Mouse (Mus musculus): ENCODE data around the gene Cdhr3. TPM values are rescaled to one million over a fixed set of nuclear protein-coding genes. Genes with fewer than 3 reads are reported as not detected.
A peak's percentile ranks its signal among the peaks of the same experiment; 100 is the strongest.

The Cdhr3 gene
- polyA plus RNA-seq, 1 experiment from 2014 or later = not detected

DNA sequence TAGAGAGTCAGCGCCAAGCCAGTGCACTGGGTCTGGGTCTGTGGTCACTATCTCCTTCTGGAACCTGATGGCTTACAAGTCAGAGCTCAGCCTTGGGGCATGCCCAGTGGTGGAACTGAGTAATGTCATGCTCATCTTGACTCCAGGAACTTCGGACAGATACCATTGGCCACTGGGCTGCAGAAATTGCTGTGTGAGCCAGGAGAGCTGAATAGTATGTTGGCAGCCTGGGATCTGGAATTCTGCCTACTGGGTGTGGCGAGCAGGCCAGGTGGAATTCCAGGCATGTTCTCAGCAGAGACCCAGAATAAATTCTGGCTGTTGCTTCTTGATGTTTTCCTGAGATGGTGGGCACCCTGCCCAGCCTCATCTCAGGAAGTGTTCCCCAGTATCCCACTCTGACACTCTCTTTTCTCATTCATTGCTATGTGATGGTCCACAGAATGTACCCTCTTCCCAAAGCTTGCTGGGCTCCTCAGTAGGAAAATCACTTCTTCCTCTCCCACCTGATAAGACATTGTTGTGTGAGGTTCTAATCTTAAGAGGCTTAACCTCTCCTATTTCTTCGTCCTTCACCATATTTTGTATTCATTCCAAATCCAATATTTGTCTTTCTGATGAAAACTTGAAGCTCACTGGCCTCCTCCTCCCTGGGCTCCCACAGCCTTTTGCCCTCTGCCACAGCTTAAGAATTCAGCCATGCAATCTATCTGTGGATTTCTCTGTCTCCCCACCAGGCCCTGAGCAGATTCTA, 97.4 kb downstream of the Cdhr3 start:
- H3K9me3 ChIP-seq (ENCODE audit: control insufficient read depth, low read length) = no peaks in the 10 kb centered on the region
- no peak for ATAC-seq (ENCODE audit: low FRiP score, low TSS enrichment)
- WGBS = 85% methylated on average over 4 of the region's 4 CpGs
- H3K27me3 ChIP-seq (ENCODE audit: control insufficient read depth, insufficient read depth, low read length) = no peaks in the 10 kb centered on the region
- H3K9ac ChIP-seq (ENCODE audit: low read depth, low read length) = no peak overlapping the region
- H3K4me1 ChIP-seq (ENCODE audit: control insufficient read depth, insufficient read depth, low read length) = 0 out of 2 replicates have a peak, but pooled peaks cover 5% of the 10 kb centered on the region
- H3K36me3 ChIP-seq (ENCODE audit: control insufficient read depth, insufficient read depth, low read length) = no peaks in the 10 kb centered on the region
- H3K4me2 ChIP-seq (replicated peaks; ENCODE audit: low read depth, low read length) = no peak overlapping the region
- H3K27ac ChIP-seq (ENCODE audit: low read depth, low read length) = no peak overlapping the region
- H3K4me3 ChIP-seq (ENCODE audit: low read length) = no peak overlapping the region

DNA sequence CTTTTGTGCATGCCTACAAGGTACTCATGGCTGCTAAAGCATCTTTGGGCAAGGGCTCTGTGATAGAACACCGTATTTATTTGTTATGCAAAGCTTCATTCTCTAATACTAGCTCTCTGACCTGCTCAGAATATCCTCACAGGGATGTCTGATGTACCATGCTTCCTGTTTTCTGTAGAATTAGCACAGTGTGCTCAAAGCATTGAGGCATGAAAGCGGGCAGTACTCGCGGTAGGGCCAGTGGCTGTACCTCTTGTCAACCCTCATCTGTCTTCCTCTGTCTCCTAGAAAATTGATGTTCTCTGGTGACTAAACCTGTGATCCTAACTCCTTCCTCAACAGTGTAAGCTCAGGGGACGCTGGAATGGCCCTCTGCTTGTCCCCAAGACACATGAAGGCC, 98.6 kb downstream of the Cdhr3 start:
- no peak overlapping the region for H3K4me2 ChIP-seq (replicated peaks; ENCODE audit: low read depth, low read length)
- H3K4me3 ChIP-seq (ENCODE audit: low read length) = no peak overlapping the region
- ATAC-seq (ENCODE audit: low FRiP score, low TSS enrichment) = no peak
- no peak overlapping the region for H3K9ac ChIP-seq (ENCODE audit: low read depth, low read length)
- H3K36me3 ChIP-seq (ENCODE audit: control insufficient read depth, insufficient read depth, low read length) = no peaks in the 10 kb centered on the region
- H3K27me3 ChIP-seq (ENCODE audit: control insufficient read depth, insufficient read depth, low read length) = no peaks in the 10 kb centered on the region
- WGBS = 32% methylated on average over 5 of the region's 5 CpGs
- H3K27ac ChIP-seq (ENCODE audit: low read depth, low read length) = no peak overlapping the region
- H3K4me1 ChIP-seq (ENCODE audit: control insufficient read depth, insufficient read depth, low read length) = 0 out of 2 replicates have a peak, but pooled peaks cover 3% of the 10 kb centered on the region
- H3K9me3 ChIP-seq (ENCODE audit: control insufficient read depth, low read length) = no peaks in the 10 kb centered on the region

DNA sequence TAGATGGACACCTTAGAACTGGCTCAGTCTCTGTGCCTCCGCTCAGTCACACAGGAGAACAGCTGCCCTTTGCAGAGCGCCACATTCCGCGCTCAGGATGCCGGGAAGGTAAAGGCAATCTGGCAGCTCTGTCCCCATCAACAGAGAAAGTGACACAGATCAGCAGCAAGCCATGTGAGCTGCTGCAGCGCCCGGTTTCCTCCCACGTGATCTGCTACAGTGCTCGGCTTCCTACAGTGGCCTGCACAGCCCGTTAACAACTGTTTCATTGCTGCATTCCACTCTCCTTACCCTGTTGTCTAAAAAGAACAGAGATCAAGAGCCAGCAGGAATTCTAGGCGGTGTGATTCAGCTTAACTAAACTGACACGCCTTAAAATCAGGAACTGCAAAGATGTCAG, 102.9 kb downstream of the Cdhr3 start:
- Histone ChIP-seq H3K27me3 (ENCODE audit: control insufficient read depth, insufficient read depth, low read length) (no peaks in the 10 kb centered on the region), H3K27ac (ENCODE audit: low read depth, low read length) (no peak overlapping the region), H3K4me3 (ENCODE audit: low read length) (no peak overlapping the region), H3K36me3 (ENCODE audit: control insufficient read depth, insufficient read depth, low read length) (no peaks in the 10 kb centered on the region), H3K9me3 (ENCODE audit: control insufficient read depth, low read length) (no peaks in the 10 kb centered on the region), H3K4me2 (replicated peaks; ENCODE audit: low read depth, low read length) (no peak overlapping the region), H3K9ac (ENCODE audit: low read depth, low read length) (no peak overlapping the region), H3K4me1 (ENCODE audit: control insufficient read depth, insufficient read depth, low read length) (no peaks in the 10 kb centered on the region)
- ATAC-seq (ENCODE audit: low FRiP score, low TSS enrichment) = 0 out of 2 replicates have a peak, but pooled peaks have one; percentile 62
- 52% methylated on average over 12 of the region's 12 CpGs for WGBS

DNA sequence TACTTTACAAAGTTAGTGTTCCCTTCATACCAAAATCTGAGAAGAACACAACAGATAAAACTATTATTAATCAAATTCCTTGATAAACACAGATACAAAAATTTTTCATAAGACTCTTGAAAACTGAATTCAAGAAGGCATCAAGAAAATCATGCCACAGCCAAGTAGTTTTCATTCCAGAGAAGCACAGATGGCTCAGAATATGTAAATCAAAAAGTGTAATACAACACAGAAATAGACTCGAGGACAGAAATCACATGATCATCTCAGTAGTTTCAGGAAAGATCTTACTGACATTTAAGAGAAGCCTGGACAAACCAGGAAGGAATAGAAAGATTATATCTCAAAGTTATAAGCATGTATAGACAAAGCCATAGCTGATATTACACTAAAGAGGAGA, 106.4 kb downstream of the Cdhr3 start:
- Histone ChIP-seq H3K4me3 (ENCODE audit: low read length) (no peak overlapping the region), H3K9ac (ENCODE audit: low read depth, low read length) (no peak overlapping the region), H3K4me2 (replicated peaks; ENCODE audit: low read depth, low read length) (no peak overlapping the region), H3K27ac (ENCODE audit: low read depth, low read length) (no peak overlapping the region), H3K4me1 (ENCODE audit: control insufficient read depth, insufficient read depth, low read length) (no peaks in the 10 kb centered on the region), H3K36me3 (ENCODE audit: control insufficient read depth, insufficient read depth, low read length) (no peaks in the 10 kb centered on the region), H3K9me3 (ENCODE audit: control insufficient read depth, low read length) (no peaks in the 10 kb centered on the region), H3K27me3 (ENCODE audit: control insufficient read depth, insufficient read depth, low read length) (no peaks in the 10 kb centered on the region)
- 64% methylated on average over 1 of the region's 1 CpGs for WGBS
- ATAC-seq (ENCODE audit: low FRiP score, low TSS enrichment) = no peak

Small RNA genes lying within 50 kb of the gene (microRNA-seq; reads per million reads assigned to microRNA genes)
- gene Gm22904 = not detected

Other genes starting within 250 kb of the Cdhr3 start
- gene Sypl, start 139.0 kb downstream of the Cdhr3 start, polyA plus RNA-seq (2014; fragmentation: Nextera tagmentation; extraction: Ambion mirVana) = 104 and 135 TPM in 2 replicates
- gene Atxn7l1, start 54.8 kb upstream of the Cdhr3 start, polyA plus RNA-seq (2014; fragmentation: Nextera tagmentation; extraction: Ambion mirVana) = 14.3 and 16.5 TPM in 2 replicates

All from kidney, embryonic 14.5 days (tissue).